Mouse (Mus musculus): ENCODE data around the gene Adamtsl1. TPM values are rescaled to one million over a fixed set of nuclear protein-coding genes. Genes with fewer than 3 reads are reported as not detected.

Gene Adamtsl1
- total and polyA plus RNA-seq, 2 experiments from 2014 or later = 4.2 to 12.6 TPM

- 76% methylated on average over 1 of the region's 1 CpGs for WGBS
- Histone ChIP-seq H3K36me3 (ENCODE audit: insufficient read depth) (no peaks in the 10 kb centered on the region), H3K4me1 (ENCODE audit: insufficient read depth) (no peaks in the 10 kb centered on the region), H3K27ac (ENCODE audit: low read depth, low read length) (no peak overlapping the region), H3K4me3 (ENCODE audit: low read depth, low read length) (no peak overlapping the region), H3K9ac (no peak overlapping the region), H3K9me3 (ENCODE audit: low read length) (no peaks in the 10 kb centered on the region), H3K4me2 (ENCODE audit: low read depth) (no peak overlapping the region), H3K27me3 (ENCODE audit: insufficient read depth, low read length) (no peaks in the 10 kb centered on the region)
- no peak for DNase-seq
- no peak for ATAC-seq
- TF ChIP-seq CTCF (IDR thresholded peaks at IDR 0.05; ENCODE audit: low read depth) = 0 out of 2 replicates have a peak, but pooled peaks have one; percentile 4
Measured at GRCm38 (mm10) chr4:86046881-86047280, 532.9 kb downstream of the Adamtsl1 start.

DNA sequence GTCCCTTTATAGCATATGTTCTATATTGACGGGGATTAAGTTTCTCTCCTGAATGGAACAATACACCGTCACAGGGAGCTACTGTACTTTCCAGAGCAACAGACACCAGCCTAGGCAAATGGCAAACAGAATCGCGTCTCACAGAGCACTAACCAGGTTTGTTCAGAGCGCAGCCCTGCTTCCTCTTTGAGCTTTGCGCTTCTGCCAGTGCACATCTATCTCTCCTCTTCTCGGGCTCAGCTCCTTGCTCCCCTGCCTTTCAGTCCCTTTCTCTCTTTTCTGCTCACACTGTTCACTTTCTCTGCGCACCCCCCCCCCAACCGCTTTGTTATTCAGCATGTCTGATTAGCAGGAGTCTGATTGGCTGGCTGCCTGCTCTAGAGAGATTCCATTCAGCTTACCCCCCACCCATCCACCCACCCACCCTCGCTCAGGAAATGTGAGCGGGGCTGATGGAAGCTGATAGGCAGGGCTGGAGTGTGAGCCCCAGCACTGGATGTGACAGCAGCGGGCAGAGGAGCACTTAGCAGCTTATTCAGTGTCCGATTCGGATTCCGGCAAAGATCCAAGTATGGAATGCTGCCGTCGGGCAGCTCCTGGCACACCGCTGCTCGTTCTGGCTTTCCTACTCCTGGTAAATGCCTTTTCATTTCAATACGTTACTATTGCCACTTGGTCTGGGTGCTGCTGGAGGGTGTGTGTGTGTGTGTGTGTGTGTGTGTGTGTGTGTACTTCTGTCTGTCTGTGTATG is 539.7 kb downstream of the Adamtsl1 start:
- peak overlapping the region; percentile 21; the same call in 1 of the 2 replicates for H3K27ac ChIP-seq (ENCODE audit: low read depth, low read length)
- no peaks in the 10 kb centered on the region for H3K4me1 ChIP-seq (ENCODE audit: insufficient read depth)
- peak; percentile 96 for ATAC-seq
- H3K27me3 ChIP-seq (ENCODE audit: insufficient read depth, low read length) = no peaks in the 10 kb centered on the region
- under 1% methylated on average over 20 of the region's 20 CpGs for WGBS
- H3K36me3 ChIP-seq (ENCODE audit: insufficient read depth) = no peaks in the 10 kb centered on the region
- H3K4me2 ChIP-seq (ENCODE audit: low read depth) = peak overlapping the region; percentile 75
- no peaks in the 10 kb centered on the region for H3K9me3 ChIP-seq (ENCODE audit: low read length)
- H3K9ac ChIP-seq = peak overlapping the region; percentile 57
- TF ChIP-seq CTCF (IDR thresholded peaks at IDR 0.05; ENCODE audit: low read depth) = no peak
- H3K4me3 ChIP-seq (ENCODE audit: low read depth, low read length) = peak overlapping the region; percentile 47
- peak; percentile 83 for DNase-seq

DNA sequence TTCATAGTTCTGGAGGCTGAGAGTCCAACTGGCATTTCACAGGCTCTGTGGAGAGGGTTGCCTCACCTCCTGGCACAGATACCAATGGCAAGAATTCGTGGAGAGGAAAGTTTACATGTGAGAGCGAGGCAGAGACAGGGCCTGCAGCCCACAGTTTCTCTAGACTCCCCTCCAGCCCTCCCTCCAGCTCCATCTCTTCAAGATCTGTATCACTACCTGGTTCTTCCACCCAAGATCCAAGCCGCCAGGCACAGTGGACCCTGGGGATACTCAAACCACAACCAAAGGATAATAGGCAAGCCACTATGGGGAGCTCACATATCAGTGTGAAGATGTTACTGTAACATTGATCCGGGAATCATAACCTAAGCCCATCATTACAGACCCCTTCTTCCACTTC is 546.6 kb downstream of the Adamtsl1 start:
- Histone ChIP-seq H3K36me3 (ENCODE audit: insufficient read depth) (no peaks in the 10 kb centered on the region), H3K9me3 (ENCODE audit: low read length) (no peaks in the 10 kb centered on the region), H3K4me3 (ENCODE audit: low read depth, low read length) (no peak overlapping the region), H3K27me3 (ENCODE audit: insufficient read depth, low read length) (no peaks in the 10 kb centered on the region), H3K27ac (ENCODE audit: low read depth, low read length) (no peak overlapping the region), H3K4me1 (ENCODE audit: insufficient read depth) (no peaks in the 10 kb centered on the region), H3K4me2 (ENCODE audit: low read depth) (no peak overlapping the region), H3K9ac (no peak overlapping the region)
- 87% methylated on average over 4 of the region's 4 CpGs for WGBS
- no peak for TF ChIP-seq CTCF (IDR thresholded peaks at IDR 0.05; ENCODE audit: low read depth)
- DNase-seq (no peak), ATAC-seq (no peak)

DNA sequence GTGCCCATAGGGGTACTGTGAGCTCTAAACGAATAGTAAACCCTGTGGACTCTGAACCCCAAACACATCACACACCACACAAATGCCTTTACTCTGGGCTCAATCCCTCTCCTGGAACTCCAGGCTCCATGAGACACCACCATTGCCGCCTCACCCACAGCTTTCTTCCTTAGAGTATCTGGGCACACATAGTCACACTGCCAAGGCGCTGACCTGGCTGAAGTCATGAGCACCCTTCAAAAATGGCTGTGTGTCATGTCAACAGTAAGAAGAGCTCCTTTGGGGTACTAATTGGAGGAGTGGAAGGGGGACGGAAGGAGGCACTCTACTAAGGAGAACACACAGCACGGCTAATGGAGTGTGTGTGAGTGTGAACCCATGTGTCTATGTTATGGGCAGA is 554.4 kb downstream of the Adamtsl1 start:
- Histone ChIP-seq H3K9ac (no peak overlapping the region), H3K27ac (ENCODE audit: low read depth, low read length) (no peak overlapping the region), H3K9me3 (ENCODE audit: low read length) (no peaks in the 10 kb centered on the region), H3K4me3 (ENCODE audit: low read depth, low read length) (no peak overlapping the region), H3K36me3 (ENCODE audit: insufficient read depth) (no peaks in the 10 kb centered on the region), H3K4me1 (ENCODE audit: insufficient read depth) (no peaks in the 10 kb centered on the region), H3K4me2 (ENCODE audit: low read depth) (no peak overlapping the region), H3K27me3 (ENCODE audit: insufficient read depth, low read length) (no peaks in the 10 kb centered on the region)
- DNase-seq = no peak
- 85% methylated on average over 5 of the region's 5 CpGs for WGBS
- no peak for ATAC-seq
- no peak for TF ChIP-seq CTCF (IDR thresholded peaks at IDR 0.05; ENCODE audit: low read depth)

DNA sequence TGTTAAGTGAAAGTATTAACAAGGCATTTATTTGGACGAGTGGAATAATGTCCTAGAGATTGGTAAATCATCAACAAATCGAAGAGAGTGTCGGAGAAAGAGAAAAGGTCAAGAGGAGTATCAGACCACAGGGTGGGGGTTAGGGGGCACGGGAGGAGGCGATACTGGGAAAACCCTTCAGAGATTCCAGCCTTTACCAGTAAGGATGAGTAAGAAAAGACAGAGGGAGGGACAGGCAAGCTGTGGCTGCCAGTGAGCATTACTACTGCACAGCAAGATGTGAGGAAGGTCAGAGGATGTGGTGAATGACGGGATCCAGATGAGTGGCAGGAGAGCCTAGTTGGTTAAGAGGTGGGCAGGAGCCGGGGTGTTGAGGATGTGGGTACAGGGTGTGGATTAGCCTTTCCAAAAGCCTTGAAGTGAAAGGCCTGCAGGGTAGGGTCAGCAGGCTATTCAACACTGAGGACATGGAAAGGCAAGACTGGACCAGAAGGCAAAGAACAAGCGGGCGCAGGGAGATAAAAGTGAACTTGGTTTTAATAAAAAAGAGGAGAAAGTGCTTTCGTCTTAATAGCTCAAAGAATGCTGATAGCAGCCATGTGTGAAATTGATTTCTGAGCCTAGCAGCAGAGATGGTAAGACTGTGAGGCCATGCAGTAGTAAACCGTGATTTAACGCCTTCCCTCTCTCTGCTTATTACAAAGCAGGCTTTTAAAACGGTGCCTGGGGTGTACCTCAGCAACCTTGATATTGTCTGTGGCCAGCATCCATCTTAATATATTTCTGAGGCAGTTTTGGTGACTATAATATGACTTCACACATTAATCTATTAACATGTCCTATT is 555.1 kb downstream of the Adamtsl1 start:
- Histone ChIP-seq H3K36me3 (ENCODE audit: insufficient read depth) (no peaks in the 10 kb centered on the region), H3K4me2 (ENCODE audit: low read depth) (no peak overlapping the region), H3K27me3 (ENCODE audit: insufficient read depth, low read length) (no peaks in the 10 kb centered on the region), H3K4me1 (ENCODE audit: insufficient read depth) (no peaks in the 10 kb centered on the region), H3K9me3 (ENCODE audit: low read length) (no peaks in the 10 kb centered on the region), H3K27ac (ENCODE audit: low read depth, low read length) (no peak overlapping the region), H3K9ac (no peak overlapping the region), H3K4me3 (ENCODE audit: low read depth, low read length) (no peak overlapping the region)
- no peak for TF ChIP-seq CTCF (IDR thresholded peaks at IDR 0.05; ENCODE audit: low read depth)
- DNase-seq = no peak
- ATAC-seq = no peak
- 56% methylated on average over 13 of the region's 13 CpGs for WGBS

- Histone ChIP-seq H3K9me3 (ENCODE audit: low read length) (no peaks in the 10 kb centered on the region), H3K4me3 (ENCODE audit: low read depth, low read length) (no peak overlapping the region), H3K4me2 (ENCODE audit: low read depth) (no peak overlapping the region), H3K27me3 (ENCODE audit: insufficient read depth, low read length) (no peaks in the 10 kb centered on the region), H3K36me3 (ENCODE audit: insufficient read depth) (no peaks in the 10 kb centered on the region), H3K9ac (no peak overlapping the region), H3K27ac (ENCODE audit: low read depth, low read length) (no peak overlapping the region), H3K4me1 (ENCODE audit: insufficient read depth) (no peaks in the 10 kb centered on the region)
- DNase-seq (no peak), ATAC-seq (no peak)
- TF ChIP-seq CTCF (IDR thresholded peaks at IDR 0.05; ENCODE audit: low read depth) = no peak
- 22% methylated on average over 1 of the region's 1 CpGs for WGBS
Measured at GRCm38 (mm10) chr4:86074871-86075270, 560.9 kb downstream of the Adamtsl1 start.

DNA sequence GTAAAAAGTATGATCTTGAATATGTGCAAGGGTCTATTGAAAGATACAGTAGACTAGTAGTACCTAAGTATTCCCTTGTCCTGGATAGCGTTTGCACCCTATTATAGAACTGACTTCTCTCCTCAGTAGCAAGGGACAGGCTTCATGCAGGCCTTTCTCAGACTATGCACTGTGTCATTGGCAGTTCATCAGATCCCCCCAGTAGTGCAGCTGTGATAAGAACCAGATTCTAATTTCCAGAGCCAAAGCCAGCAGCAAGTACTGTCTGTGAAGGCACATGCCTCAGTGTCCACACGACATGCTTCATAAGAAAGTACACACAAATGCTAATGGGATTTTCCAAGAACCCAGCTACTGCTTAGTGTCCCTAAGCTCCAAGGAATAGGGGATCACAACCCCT is 563.4 kb downstream of the Adamtsl1 start:
- Histone ChIP-seq H3K9me3 (ENCODE audit: low read length) (no peaks in the 10 kb centered on the region), H3K36me3 (ENCODE audit: insufficient read depth) (no peaks in the 10 kb centered on the region), H3K4me2 (ENCODE audit: low read depth) (no peak overlapping the region), H3K9ac (no peak overlapping the region), H3K4me1 (ENCODE audit: insufficient read depth) (no peaks in the 10 kb centered on the region), H3K4me3 (ENCODE audit: low read depth, low read length) (no peak overlapping the region), H3K27me3 (ENCODE audit: insufficient read depth, low read length) (no peaks in the 10 kb centered on the region), H3K27ac (ENCODE audit: low read depth, low read length) (no peak overlapping the region)
- WGBS = 83% methylated on average over 2 of the region's 2 CpGs
- TF ChIP-seq CTCF (IDR thresholded peaks at IDR 0.05; ENCODE audit: low read depth) = no peak
- ATAC-seq (no peak), DNase-seq (no peak)

Measured in forebrain, postnatal 0 days (tissue).